Mouse (Mus musculus) midbrain, postnatal 0 days (tissue): ENCODE measurements at regions not wholly inside any gene's neighbourhood (a gene's known extent, or its start where the extent isn't known, plus 50 kb on each side); places are given as distances from the start of the nearest gene placed in this dataset.

Source experiments
- ATAC-seq: fragments of 200-750 bp; cut with Nextera tagmentation; 2 replicates; pipeline ENCODE4 v1.8.0; 2017; ENCODE audit warnings: moderate number of reproducible peaks, mild to moderate bottlenecking, moderate TSS enrichment, moderate library complexity; ENCODE audit not compliant: low FRiP score
- DNase-seq: peaks from one replicate; pipeline ENCODE4 v3.0.0-alpha.2; 2015; ENCODE audit warnings: low spot score
- H3K27ac ChIP-seq: fragments of 300-500 bp; sonication (generic); 2 replicates; pipeline ENCODE4 v1.5.1; 2014; ENCODE audit warnings: low read depth, mild to moderate bottlenecking, low read length, mixed read lengths
- H3K27me3 ChIP-seq: fragments of 300-500 bp; sonication (generic); 2 replicates; pipeline ENCODE4 v1.6.1; 2014; ENCODE audit warnings: low read length, control low read depth, mixed read lengths; ENCODE audit not compliant: insufficient read depth
- H3K36me3 ChIP-seq: fragments of 300-500 bp; sonication (generic); 2 replicates; pipeline ENCODE4 v1.6.1; 2014; ENCODE audit warnings: low read length, control low read depth, mixed read lengths; ENCODE audit not compliant: insufficient read depth
- H3K4me1 ChIP-seq: fragments of 300-500 bp; sonication (generic); 2 replicates; pipeline ENCODE4 v1.6.1; 2014; ENCODE audit warnings: mild to moderate bottlenecking, control low read depth, antibody characterized with exemption, low read length, mixed read lengths; ENCODE audit not compliant: insufficient read depth
- H3K4me2 ChIP-seq: fragments of 300-500 bp; sonication (generic); 2 replicates; pipeline ENCODE4 v1.6.1; 2014; ENCODE audit warnings: low read depth, mild to moderate bottlenecking, low read length, mixed read lengths; ENCODE audit not compliant: poor library complexity, severe bottlenecking
- H3K4me3 ChIP-seq: fragments of 300-500 bp; sonication (generic); 2 replicates; pipeline ENCODE4 v1.5.1; 2014; ENCODE audit warnings: low read depth, mild to moderate bottlenecking, low read length, moderate library complexity
- H3K9ac ChIP-seq: fragments of 300-500 bp; sonication (generic); replicated peaks from 2 replicates; pipeline ENCODE4 v1.6.1; 2014; ENCODE audit warnings: mild to moderate bottlenecking, low read length, moderate library complexity, mixed read lengths; ENCODE audit not compliant: poor library complexity, severe bottlenecking
- H3K9me3 ChIP-seq: fragments of 300-500 bp; sonication (generic); 2 replicates; pipeline ENCODE4 v1.6.1; 2016; ENCODE audit warnings: low read length, control low read depth
- CTCF ChIP-seq: IDR thresholded peaks from 2 replicates; pipeline ENCODE4 v1.5.1; 2016; ENCODE audit warnings: antibody characterized with exemption, mild to moderate bottlenecking
- WGBS: fragments of 180-500 bp; shearing (Covaris S2); extraction: QIAGEN DNeasy Blood & Tissue Kit; methylation state at CpG from one replicate; pipeline ENCODE4 v1.1.7; 2014; 5-methylcytosine and 5-hydroxymethylcytosine counted together

GRCm38 (mm10) chr4:99511993-99512392 lies 144.1 kb upstream of the Foxd3 start:
- ATAC-seq (no peak), DNase-seq (no peak)
- Histone ChIP-seq H3K27me3 (no peaks in the 10 kb centered on the region), H3K9me3 (no peaks in the 10 kb centered on the region), H3K36me3 (no peaks in the 10 kb centered on the region), H3K4me2 (no peak overlapping the region), H3K9ac (no peak overlapping the region), H3K4me3 (no peak overlapping the region), H3K27ac (no peak overlapping the region), H3K4me1 (no peaks in the 10 kb centered on the region)
- 23% methylated on average over 6 of the region's 6 CpGs for WGBS
- TF ChIP-seq CTCF = no peak

- DNase-seq (no peak), ATAC-seq (no peak)
- H3K36me3 ChIP-seq = no peaks in the 10 kb centered on the region
- WGBS = 85% methylated on average over 3 of the region's 3 CpGs
- TF ChIP-seq CTCF = peak; percentile 36
- H3K9me3 ChIP-seq = no peaks in the 10 kb centered on the region
- no peak overlapping the region for H3K4me2 ChIP-seq
- no peak overlapping the region for H3K9ac ChIP-seq
- H3K4me1 ChIP-seq = no peaks in the 10 kb centered on the region
- H3K27me3 ChIP-seq = no peaks in the 10 kb centered on the region
- no peak overlapping the region for H3K27ac ChIP-seq
- H3K4me3 ChIP-seq = no peak overlapping the region
Measured at GRCm38 (mm10) chr4:99516883-99517282, 139.2 kb upstream of the Foxd3 start.

DNA sequence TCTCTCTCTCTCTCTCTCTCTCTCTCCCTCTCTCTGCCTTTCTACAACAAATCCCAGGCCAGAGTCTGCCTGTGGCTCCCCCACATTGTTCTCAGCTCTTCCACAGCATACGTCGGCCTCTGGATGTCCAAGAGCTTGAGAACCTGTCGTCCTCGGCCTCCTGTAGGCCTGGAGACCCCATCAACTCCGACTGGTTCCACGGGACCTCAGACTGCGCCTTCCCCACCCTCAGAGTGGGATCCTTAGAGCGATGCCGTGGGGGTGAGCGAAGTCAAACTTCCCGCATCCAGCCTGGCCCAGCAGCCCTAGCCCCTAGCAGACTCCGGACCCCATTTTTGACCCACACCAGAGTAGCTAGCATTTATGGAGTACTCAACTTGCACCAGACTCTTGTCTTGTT lies 128.7 kb upstream of the Foxd3 start:
- H3K4me2 ChIP-seq = no peak overlapping the region
- 92% methylated on average over 12 of the region's 12 CpGs for WGBS
- H3K4me3 ChIP-seq = no peak overlapping the region
- no peaks in the 10 kb centered on the region for H3K4me1 ChIP-seq
- H3K27me3 ChIP-seq = no peaks in the 10 kb centered on the region
- H3K9ac ChIP-seq = no peak overlapping the region
- DNase-seq (no peak), ATAC-seq (no peak)
- H3K36me3 ChIP-seq = no peaks in the 10 kb centered on the region
- H3K27ac ChIP-seq = no peak overlapping the region
- TF ChIP-seq CTCF = no peak
- H3K9me3 ChIP-seq = no peaks in the 10 kb centered on the region

GRCm38 (mm10) chr4:99544014-99544413 lies 112.1 kb upstream of the Foxd3 start:
- Histone ChIP-seq H3K4me1 (no peaks in the 10 kb centered on the region), H3K36me3 (no peaks in the 10 kb centered on the region), H3K4me2 (no peak overlapping the region), H3K27me3 (no peaks in the 10 kb centered on the region), H3K27ac (no peak overlapping the region), H3K9ac (no peak overlapping the region), H3K4me3 (no peak overlapping the region), H3K9me3 (no peaks in the 10 kb centered on the region)
- 85% methylated on average over 6 of the region's 6 CpGs for WGBS
- DNase-seq (no peak), ATAC-seq (no peak)
- no peak for TF ChIP-seq CTCF

DNA sequence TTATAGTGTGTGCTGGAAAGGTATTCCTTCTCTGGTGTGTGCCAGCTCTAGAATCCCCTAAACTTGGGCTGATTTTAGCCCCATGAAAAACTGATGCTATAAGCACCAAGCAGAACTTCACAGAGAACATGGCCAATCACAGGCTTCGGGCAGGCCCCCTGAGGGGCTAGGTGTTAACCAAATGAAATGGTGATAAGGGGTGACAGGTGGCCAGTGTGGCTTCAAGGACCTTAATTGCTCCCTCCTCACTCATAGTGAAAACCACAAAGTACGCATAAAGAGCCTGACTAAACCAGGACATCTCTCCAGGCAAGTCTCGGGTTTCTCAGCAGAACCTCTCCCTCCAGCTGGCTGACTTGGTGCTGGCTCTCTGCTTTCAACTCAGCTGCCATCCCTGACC lies 110.4 kb upstream of the Foxd3 start:
- no peak overlapping the region for H3K4me2 ChIP-seq
- H3K4me3 ChIP-seq = no peak overlapping the region
- TF ChIP-seq CTCF = no peak
- H3K27me3 ChIP-seq = no peaks in the 10 kb centered on the region
- H3K4me1 ChIP-seq = no peaks in the 10 kb centered on the region
- H3K9me3 ChIP-seq = no peaks in the 10 kb centered on the region
- no peak for ATAC-seq
- DNase-seq = no peak
- WGBS = 66% methylated on average over 3 of the region's 3 CpGs
- H3K27ac ChIP-seq = no peak overlapping the region
- no peak overlapping the region for H3K9ac ChIP-seq
- no peaks in the 10 kb centered on the region for H3K36me3 ChIP-seq

DNA sequence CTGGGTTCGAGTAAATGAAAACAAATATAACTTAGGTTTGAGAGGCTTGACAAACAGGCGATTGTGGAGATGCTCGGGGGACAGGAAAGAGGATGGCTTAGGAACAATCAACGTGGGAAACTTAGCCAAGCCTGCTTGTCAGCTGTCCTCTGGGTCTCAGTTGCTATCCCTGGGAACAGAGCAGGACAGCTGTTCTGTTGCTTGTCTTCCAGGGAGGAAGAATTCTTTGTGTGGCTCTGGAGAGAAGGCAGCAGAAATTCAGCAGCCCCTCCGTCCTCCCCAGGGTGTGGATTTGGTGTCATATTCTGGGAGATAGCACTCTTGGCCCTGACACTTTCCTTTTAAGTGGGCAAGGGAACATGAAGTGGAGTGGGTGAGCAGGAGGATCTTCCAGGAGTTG lies 98.1 kb upstream of the Foxd3 start:
- Histone ChIP-seq H3K9me3 (no peaks in the 10 kb centered on the region), H3K4me3 (no peak overlapping the region), H3K4me2 (no peak overlapping the region), H3K27ac (no peak overlapping the region), H3K4me1 (no peaks in the 10 kb centered on the region), H3K27me3 (peaks cover 36% of the 10 kb centered on the region), H3K36me3 (no peaks in the 10 kb centered on the region), H3K9ac (no peak overlapping the region)
- DNase-seq (no peak), ATAC-seq (no peak)
- no peak for TF ChIP-seq CTCF
- 45% methylated on average over 5 of the region's 5 CpGs for WGBS

GRCm38 (mm10) chr4:99560604-99561003 lies 95.5 kb upstream of the Foxd3 start:
- H3K4me1 ChIP-seq = no peaks in the 10 kb centered on the region
- no peak for DNase-seq
- H3K27me3 ChIP-seq = peaks cover 52% of the 10 kb centered on the region
- WGBS = 39% methylated on average over 8 of the region's 8 CpGs
- no peak overlapping the region for H3K9ac ChIP-seq
- TF ChIP-seq CTCF = no peak
- H3K27ac ChIP-seq = no peak overlapping the region
- H3K9me3 ChIP-seq = no peaks in the 10 kb centered on the region
- H3K4me3 ChIP-seq = no peak overlapping the region
- no peaks in the 10 kb centered on the region for H3K36me3 ChIP-seq
- no peak overlapping the region for H3K4me2 ChIP-seq
- ATAC-seq = no peak
